Mouse (Mus musculus): ENCODE measurements around the gene Chn2.

DNA sequence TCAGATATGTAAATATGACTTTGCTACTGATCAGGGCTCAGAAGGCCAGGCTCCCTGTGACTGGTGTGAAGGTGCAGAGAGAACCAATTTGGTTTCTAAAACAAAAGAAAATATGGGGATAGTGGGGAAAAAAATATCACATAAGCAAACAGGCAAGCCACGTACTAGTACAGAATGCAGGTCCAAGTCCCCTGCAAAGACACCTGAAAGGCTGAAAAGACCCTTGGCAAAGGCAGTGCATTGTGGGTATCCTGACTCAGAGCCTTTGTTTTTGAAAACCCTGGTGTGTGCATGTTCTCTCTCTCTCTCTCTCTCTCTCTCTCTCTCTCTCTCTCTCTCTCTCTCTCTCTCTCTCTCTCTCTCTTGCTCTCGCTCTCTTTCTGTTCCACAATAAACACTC lies 80.1 kb downstream of the Chn2 start:
- TF ChIP-seq CTCF (IDR thresholded peaks at IDR 0.05; ENCODE audit: borderline replicate concordance, insufficient read depth, low read depth, low read length), result no peak
- no peak for TF ChIP-seq POLR2A (IDR thresholded peaks at IDR 0.05; ENCODE audit: borderline replicate concordance, insufficient read depth, low read length)

All from cerebellum, adult 2 months (tissue).